Mouse (Mus musculus): Measurements from ENCODE around the gene H2-Oa. TPM values are rescaled to one million over a fixed set of nuclear protein-coding genes. Genes with fewer than 3 reads are reported as not detected.

The H2-Oa gene
- polyA plus RNA-seq, 1 experiment from 2014 or later, result 0.25 TPM

GRCm38 (mm10) chr17:34130073-34130947 lies 38.2 kb downstream of the H2-Oa start:
- Histone ChIP-seq H3K27ac (replicated peaks) (no peak overlapping the region), H3K27me3 (ENCODE audit: control insufficient read depth, insufficient read depth, low read length) (no peaks in the 10 kb centered on the region), H3K36me3 (ENCODE audit: control insufficient read depth, insufficient read depth, low read length) (no peaks in the 10 kb centered on the region; the same call in 1 of the 2 replicates), H3K9ac (ENCODE audit: low read length) (no peak overlapping the region), H3K4me3 (ENCODE audit: low read depth, low read length) (no peak overlapping the region), H3K4me2 (replicated peaks; ENCODE audit: low read depth) (no peak overlapping the region), H3K9me3 (ENCODE audit: control insufficient read depth, low read length) (no peaks in the 10 kb centered on the region), H3K4me1 (replicated peaks; ENCODE audit: control insufficient read depth, insufficient read depth) (no peaks in the 10 kb centered on the region; the same call in 1 of the 2 replicates)
- DNase-seq (ENCODE audit: low spot score) (no peak), ATAC-seq (ENCODE audit: low FRiP score, low TSS enrichment) (no peak)
- TF ChIP-seq CTCF (IDR thresholded peaks at IDR 0.05; ENCODE audit: low read depth), result no peak
- WGBS, result 60% methylated on average over 19 of the region's 19 CpGs

- Histone ChIP-seq H3K4me2 (replicated peaks; ENCODE audit: low read depth) (no peak overlapping the region), H3K9ac (ENCODE audit: low read length) (no peak overlapping the region), H3K4me3 (ENCODE audit: low read depth, low read length) (no peak overlapping the region), H3K27ac (replicated peaks) (no peak overlapping the region), H3K4me1 (replicated peaks; ENCODE audit: control insufficient read depth, insufficient read depth) (peaks cover 2% of the 10 kb centered on the region), H3K27me3 (ENCODE audit: control insufficient read depth, insufficient read depth, low read length) (no peaks in the 10 kb centered on the region), H3K36me3 (ENCODE audit: control insufficient read depth, insufficient read depth, low read length) (no peaks in the 10 kb centered on the region; the same call in 1 of the 2 replicates), H3K9me3 (ENCODE audit: control insufficient read depth, low read length) (no peaks in the 10 kb centered on the region)
- WGBS, result 89% methylated on average over 7 of the region's 7 CpGs
- DNase-seq (ENCODE audit: low spot score) (no peak), ATAC-seq (ENCODE audit: low FRiP score, low TSS enrichment) (no peak)
- TF ChIP-seq CTCF (IDR thresholded peaks at IDR 0.05; ENCODE audit: low read depth) (no peak), EP300 (optimal IDR thresholded peaks at IDR 0.05) (no peak)
Observed at GRCm38 (mm10) chr17:34131911-34132310, 39.8 kb downstream of the H2-Oa start.

GRCm38 (mm10) chr17:34133289-34133688 lies 41.1 kb downstream of the H2-Oa start:
- H3K9ac ChIP-seq (ENCODE audit: low read length), result no peak overlapping the region
- no peaks in the 10 kb centered on the region; the same call in 1 of the 2 replicates for H3K27me3 ChIP-seq (ENCODE audit: control insufficient read depth, insufficient read depth, low read length)
- TF ChIP-seq CTCF (IDR thresholded peaks at IDR 0.05; ENCODE audit: low read depth), result peak; percentile 67
- TF ChIP-seq EP300 (optimal IDR thresholded peaks at IDR 0.05), result no peak
- no peaks in the 10 kb centered on the region for H3K9me3 ChIP-seq (ENCODE audit: control insufficient read depth, low read length)
- ATAC-seq (ENCODE audit: low FRiP score, low TSS enrichment) (no peak), DNase-seq (ENCODE audit: low spot score) (peak; percentile 38)
- H3K27ac ChIP-seq (replicated peaks), result no peak overlapping the region
- no peaks in the 10 kb centered on the region for H3K36me3 ChIP-seq (ENCODE audit: control insufficient read depth, insufficient read depth, low read length)
- no peak overlapping the region for H3K4me2 ChIP-seq (replicated peaks; ENCODE audit: low read depth)
- H3K4me1 ChIP-seq (replicated peaks; ENCODE audit: control insufficient read depth, insufficient read depth), result peaks cover 2% of the 10 kb centered on the region; the same call in 1 of the 2 replicates
- WGBS, result 68% methylated on average over 11 of the region's 11 CpGs
- H3K4me3 ChIP-seq (ENCODE audit: low read depth, low read length), result no peak overlapping the region

- no peak overlapping the region for H3K9ac ChIP-seq (ENCODE audit: low read length)
- peaks cover 2% of the 10 kb centered on the region; the same call in 1 of the 2 replicates for H3K4me1 ChIP-seq (replicated peaks; ENCODE audit: control insufficient read depth, insufficient read depth)
- ATAC-seq (ENCODE audit: low FRiP score, low TSS enrichment) (no peak), DNase-seq (ENCODE audit: low spot score) (no peak)
- no peak overlapping the region for H3K4me3 ChIP-seq (ENCODE audit: low read depth, low read length)
- no peaks in the 10 kb centered on the region for H3K36me3 ChIP-seq (ENCODE audit: control insufficient read depth, insufficient read depth, low read length)
- TF ChIP-seq CTCF (IDR thresholded peaks at IDR 0.05; ENCODE audit: low read depth) (no peak), EP300 (optimal IDR thresholded peaks at IDR 0.05) (no peak)
- 76% methylated on average over 3 of the region's 3 CpGs for WGBS
- no peak overlapping the region for H3K27ac ChIP-seq (replicated peaks)
- H3K27me3 ChIP-seq (ENCODE audit: control insufficient read depth, insufficient read depth, low read length), result no peaks in the 10 kb centered on the region; the same call in 1 of the 2 replicates
- H3K4me2 ChIP-seq (replicated peaks; ENCODE audit: low read depth), result no peak overlapping the region
- H3K9me3 ChIP-seq (ENCODE audit: control insufficient read depth, low read length), result no peaks in the 10 kb centered on the region
Observed at GRCm38 (mm10) chr17:34134451-34134850, 42.3 kb downstream of the H2-Oa start.

- H3K4me2 ChIP-seq (replicated peaks; ENCODE audit: low read depth), result peak overlapping the region; percentile 62
- 5% methylated on average over 31 of the region's 31 CpGs for WGBS
- no peak overlapping the region for H3K27ac ChIP-seq (replicated peaks)
- ATAC-seq (ENCODE audit: low FRiP score, low TSS enrichment) (peak; percentile 97), DNase-seq (ENCODE audit: low spot score) (peak; percentile 98)
- H3K9me3 ChIP-seq (ENCODE audit: control insufficient read depth, low read length), result no peaks in the 10 kb centered on the region
- peaks cover 2% of the 10 kb centered on the region; the same call in 1 of the 2 replicates for H3K4me1 ChIP-seq (replicated peaks; ENCODE audit: control insufficient read depth, insufficient read depth)
- H3K9ac ChIP-seq (ENCODE audit: low read length), result 0 out of 2 replicates have a peak overlapping the region, but pooled peaks have one; percentile 27
- TF ChIP-seq CTCF (IDR thresholded peaks at IDR 0.05; ENCODE audit: low read depth) (peak; percentile 100), EP300 (optimal IDR thresholded peaks at IDR 0.05) (no peak)
- peak overlapping the region; percentile 28 for H3K4me3 ChIP-seq (ENCODE audit: low read depth, low read length)
- no peaks in the 10 kb centered on the region; the same call in 1 of the 2 replicates for H3K27me3 ChIP-seq (ENCODE audit: control insufficient read depth, insufficient read depth, low read length)
- no peaks in the 10 kb centered on the region for H3K36me3 ChIP-seq (ENCODE audit: control insufficient read depth, insufficient read depth, low read length)
Observed at GRCm38 (mm10) chr17:34135297-34136224, 43.4 kb downstream of the H2-Oa start.
